Mouse (Mus musculus) gastrocnemius, postnatal 4 days (tissue): Measurements from ENCODE around the gene Srsf9. TPM values are rescaled to one million over a fixed set of nuclear protein-coding genes. Genes with fewer than 3 reads are reported as not detected.
"Not testable (repeated sequence)": the region's sequence is repeated elsewhere in the genome, so short reads cannot be mapped to it uniquely, and the experiment has no call there.

Experiments
- DNase-seq, 2 experiments: peaks; one replicate each; pipeline ENCODE4 v3.0.0; 2021 to 2022; ENCODE audit warnings: low spot score in 2 of 2, mixed read lengths in 2 of 2
- long read RNA-seq, 2 experiments: library from polyadenylated mRNA; stranded (forward); transcript quantifications; one replicate each; pipeline ENCODE4 v2.0.0; 2021
- total RNA-seq, 2 experiments: library from RNA; stranded (reverse); gene quantifications; 2 replicates each; pipeline ENCODE4 v1.2.3; 2021

The Srsf9 gene
- 10 to 100 TPM; 38.2 to 42.8 TPM for total RNA-seq
- long read RNA-seq, experiment 1, transcript Srsf9-201 (4 exons, 1,162 nt): major isoform, 85 of 91 reads
- long read RNA-seq, experiment 1, partial matches to known transcripts: 0 of 91 reads
- long read RNA-seq, experiment 1, other reads (novel, unspliced or antisense): 5 of 91 reads
- long read RNA-seq, experiment 2, transcript Srsf9-201 (4 exons, 1,162 nt): major isoform, 74 of 82 reads
- long read RNA-seq, experiment 2, partial matches to known transcripts: 1 of 82 reads
- long read RNA-seq, experiment 2, other reads (novel, unspliced or antisense): 5 of 82 reads

- DNase-seq: peak; percentile 92 to 97
Measured at GRCm38 (mm10) chr5:115326875-115327609, at the start of gene Srsf9. Gene Srsf9 (plus strand): TSS chr5:115327177.

- DNase-seq: no peak
Measured at GRCm38 (mm10) chr5:115278053-115278452, 48.9 kb upstream of the Srsf9 start.

DNA sequence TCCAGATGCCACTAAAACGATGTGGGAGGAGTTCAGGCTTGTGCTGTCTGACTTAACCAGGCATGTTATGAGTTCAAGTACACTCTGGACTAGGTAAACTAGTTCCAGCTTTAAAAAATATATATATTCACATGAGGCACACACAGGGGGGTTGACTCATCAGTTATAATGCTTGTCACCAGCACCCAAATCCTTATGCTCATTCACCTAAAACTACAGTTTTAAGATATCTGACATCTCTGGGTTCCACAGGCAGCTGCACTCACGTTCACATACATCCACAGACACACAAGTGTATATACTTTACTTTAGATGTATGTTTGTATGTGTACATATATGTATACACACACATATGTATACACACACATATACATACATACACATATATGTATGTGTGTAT is 48.2 kb upstream of the Srsf9 start:
- DNase-seq: no peak

GRCm38 (mm10) chr5:115279226-115280049 is 47.5 kb upstream of the Srsf9 start, which contains the start of gene Coq5:
Gene Coq5 (plus strand): TSS chr5:115279666.
- DNase-seq: peak; percentile 81 to 86

DNA sequence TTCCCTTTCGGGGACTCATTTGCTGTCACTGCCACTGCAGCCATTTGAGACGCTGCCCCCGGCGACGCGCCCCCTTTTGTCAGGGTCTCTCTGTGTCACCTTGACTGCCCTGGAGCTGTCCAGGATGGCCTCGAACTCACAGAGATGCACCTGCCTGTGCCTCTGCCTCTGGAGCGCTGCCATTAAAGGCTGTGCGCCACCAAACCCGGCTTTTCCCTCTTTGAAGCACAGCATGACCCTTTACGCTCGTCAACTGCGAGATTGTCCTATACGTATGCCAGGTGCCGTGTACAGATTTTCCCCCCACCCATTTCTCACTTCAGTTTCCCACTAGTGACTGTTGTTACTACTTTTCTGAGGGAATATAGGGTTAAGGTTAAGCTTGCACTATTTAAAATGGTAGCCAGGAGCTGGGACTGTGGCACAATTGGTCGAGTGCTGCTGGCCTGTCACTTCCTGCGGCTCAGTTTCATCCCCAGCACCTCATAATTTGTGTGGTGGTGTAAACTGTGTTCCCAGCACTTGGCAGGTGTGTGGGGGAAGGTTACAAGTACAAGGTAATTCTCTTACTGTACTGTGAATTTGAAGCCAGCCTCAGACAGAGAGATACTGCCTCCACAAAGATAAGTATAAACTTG is 46.8 kb upstream of the Srsf9 start:
- no peak for DNase-seq

- DNase-seq: no peak
Measured at GRCm38 (mm10) chr5:115284735-115285134, 42.2 kb upstream of the Srsf9 start.

- DNase-seq: no peak
Measured at GRCm38 (mm10) chr5:115294173-115294572, 32.8 kb upstream of the Srsf9 start.

DNA sequence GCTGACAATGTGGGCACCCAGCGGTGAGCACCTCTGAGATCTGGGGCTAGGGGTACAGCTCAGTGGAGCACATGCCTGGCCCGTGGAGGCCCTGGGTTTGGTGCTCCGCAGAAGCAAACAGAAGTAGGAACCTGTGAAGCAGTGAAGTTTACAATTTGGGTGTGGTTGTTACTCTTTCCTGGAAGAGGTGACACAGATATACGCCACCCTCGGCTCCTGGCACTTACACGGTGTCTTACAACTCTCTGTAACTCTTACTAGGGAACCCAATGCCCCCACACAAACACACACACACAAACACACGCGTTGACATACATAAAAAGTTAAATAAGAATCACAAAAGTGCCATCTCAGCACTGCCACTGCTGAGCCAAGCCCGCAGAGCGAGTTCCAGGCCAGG is 30.6 kb upstream of the Srsf9 start:
- no peak for DNase-seq

- DNase-seq: peak; percentile 24 to 55
Measured at GRCm38 (mm10) chr5:115300035-115300744, 26.8 kb upstream of the Srsf9 start.

DNA sequence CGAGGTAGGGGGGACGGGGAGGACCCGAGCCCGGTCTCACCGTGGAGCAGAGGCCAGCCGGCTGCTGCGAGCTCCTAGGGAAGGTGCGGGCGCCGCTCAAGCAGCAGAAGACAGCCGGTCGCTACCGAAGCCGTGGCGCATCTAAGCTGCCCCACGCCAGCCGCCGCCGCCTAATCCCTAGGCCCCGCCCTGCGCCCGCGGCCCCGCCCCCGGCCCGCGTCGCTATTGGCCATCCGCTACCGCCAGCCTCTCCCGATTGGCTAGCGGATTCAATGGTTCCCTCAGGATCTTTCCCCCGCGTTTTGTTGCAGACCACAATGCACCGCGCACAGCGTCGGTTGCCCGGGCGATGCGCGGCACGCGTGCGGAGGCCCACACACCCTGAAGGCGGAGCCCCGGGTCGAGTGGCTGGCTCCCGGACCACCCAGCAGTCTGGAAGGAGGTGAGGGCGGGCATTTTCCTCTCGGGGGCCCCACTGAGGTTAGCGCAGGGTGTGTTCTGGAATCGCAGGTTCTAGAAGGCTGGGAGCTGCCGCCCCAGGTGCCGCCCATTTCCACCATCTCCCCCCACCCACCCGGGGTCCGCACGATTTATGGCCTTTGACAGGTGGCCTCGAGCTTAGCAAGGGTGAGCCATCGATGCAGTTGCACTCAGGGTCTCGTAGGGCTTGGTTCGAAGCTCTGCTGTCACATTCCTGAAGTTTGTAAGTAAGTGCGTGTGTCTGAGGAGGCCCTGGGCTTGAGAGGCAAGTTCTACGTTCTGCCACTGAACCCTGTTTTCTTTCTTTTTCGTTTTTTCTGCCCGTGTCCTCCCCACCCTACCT is 26.0 kb upstream of the Srsf9 start, which contains the start of gene Dynll1:
Gene Dynll1, minus strand, starts transcription at position 208 of the 823 bp plus-strand sequence.
- DNase-seq: peak; percentile 99

- no peak for DNase-seq
Measured at GRCm38 (mm10) chr5:115301615-115302014, 25.4 kb upstream of the Srsf9 start.

GRCm38 (mm10) chr5:115302190-115302589 is 24.8 kb upstream of the Srsf9 start:
- DNase-seq: not testable (repeated sequence)

GRCm38 (mm10) chr5:115312354-115312753 is 14.6 kb upstream of the Srsf9 start:
- no peak for DNase-seq

DNA sequence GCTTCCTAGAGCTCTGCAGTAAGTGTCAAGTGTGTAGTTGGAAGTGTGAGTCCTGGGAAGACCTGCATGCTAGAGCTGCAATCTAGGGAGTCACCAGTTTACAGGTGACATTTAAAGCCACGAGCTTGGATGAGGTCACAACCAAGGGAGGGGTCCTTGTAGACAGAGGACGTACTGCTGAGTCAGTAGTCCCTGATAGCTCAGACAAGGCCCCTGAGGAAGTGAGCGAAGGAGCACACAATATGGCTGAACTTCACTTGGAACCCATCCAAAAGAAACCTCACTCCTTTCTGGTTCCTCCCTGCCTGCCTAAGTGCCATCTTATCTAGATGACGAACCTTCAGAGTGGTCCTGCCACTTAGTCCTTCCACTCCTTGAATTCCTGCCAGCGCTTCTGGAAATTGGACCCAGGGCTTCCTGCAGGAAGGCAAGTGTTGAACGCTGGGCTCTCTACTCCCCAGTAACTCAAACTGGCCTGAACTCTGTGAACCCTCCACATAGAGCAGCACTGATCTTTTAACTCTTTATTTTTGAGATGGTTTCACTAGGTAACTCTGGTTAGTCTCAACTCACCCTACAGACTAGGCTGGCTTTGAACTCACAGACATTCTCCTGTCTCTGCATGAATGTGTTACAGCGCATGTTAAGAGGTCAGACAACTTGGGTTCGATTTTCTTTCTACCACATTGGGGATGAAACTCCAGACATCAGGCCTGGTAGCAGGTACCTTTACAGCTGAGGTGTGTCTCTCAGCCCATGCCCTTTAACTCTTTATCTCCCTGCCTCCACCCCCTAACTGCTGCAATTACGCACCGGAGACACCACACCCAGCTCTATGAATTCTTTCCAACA is 13.9 kb upstream of the Srsf9 start:
- DNase-seq: no peak

DNA sequence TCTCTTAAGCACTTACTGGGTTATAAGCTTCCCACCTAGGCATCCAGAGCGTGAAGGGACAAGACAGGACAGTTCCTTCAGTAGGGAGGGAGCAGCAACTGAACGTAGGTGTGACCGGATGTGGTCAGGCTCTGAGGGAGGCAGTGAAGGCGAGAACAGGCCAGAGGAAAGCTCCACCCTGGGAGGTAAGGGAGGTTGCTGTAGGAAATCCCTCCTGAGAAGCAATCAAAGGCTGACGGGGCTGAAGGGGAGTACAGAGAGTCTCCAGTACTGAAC is 13.4 kb upstream of the Srsf9 start:
- no peak for DNase-seq

- DNase-seq: peak in 1 of 2 experiments; percentile 22
Measured at GRCm38 (mm10) chr5:115316968-115317644, 9.9 kb upstream of the Srsf9 start.

DNA sequence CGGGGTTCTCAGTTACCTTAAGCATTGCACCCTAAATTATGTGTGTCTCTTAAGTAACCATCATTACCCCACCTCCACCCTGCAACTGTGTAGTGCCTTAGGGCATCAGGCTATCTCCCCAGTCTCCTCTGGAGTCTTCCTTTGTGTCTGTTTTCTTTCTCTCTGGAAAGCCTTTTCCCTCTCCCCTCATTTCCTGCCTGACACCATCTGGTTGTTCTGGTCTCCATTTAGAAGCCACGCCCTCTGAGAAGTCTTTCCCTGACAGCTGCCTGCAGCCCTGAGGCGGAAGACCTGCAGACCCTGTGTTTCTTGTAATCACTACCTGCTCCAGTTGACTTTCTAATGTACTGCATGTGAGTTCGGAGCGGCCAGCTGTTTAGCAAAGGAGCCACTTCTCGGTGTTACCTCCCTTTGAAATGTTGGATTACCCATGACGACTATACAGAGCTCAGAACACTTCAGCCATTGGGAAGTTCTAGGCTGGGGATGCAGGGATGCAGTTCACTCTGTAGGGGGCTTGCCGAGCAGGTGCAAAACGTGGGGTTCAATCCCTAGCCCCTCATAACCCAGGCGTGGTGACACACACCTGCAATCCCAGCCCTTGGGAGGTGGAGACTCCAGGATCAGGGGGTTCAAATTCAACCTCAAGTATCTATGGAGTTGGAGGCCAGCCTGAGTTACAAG is 9.2 kb upstream of the Srsf9 start:
- DNase-seq: no peak
